Mouse (Mus musculus): Measurements from ENCODE around the gene Capzb.

DNA sequence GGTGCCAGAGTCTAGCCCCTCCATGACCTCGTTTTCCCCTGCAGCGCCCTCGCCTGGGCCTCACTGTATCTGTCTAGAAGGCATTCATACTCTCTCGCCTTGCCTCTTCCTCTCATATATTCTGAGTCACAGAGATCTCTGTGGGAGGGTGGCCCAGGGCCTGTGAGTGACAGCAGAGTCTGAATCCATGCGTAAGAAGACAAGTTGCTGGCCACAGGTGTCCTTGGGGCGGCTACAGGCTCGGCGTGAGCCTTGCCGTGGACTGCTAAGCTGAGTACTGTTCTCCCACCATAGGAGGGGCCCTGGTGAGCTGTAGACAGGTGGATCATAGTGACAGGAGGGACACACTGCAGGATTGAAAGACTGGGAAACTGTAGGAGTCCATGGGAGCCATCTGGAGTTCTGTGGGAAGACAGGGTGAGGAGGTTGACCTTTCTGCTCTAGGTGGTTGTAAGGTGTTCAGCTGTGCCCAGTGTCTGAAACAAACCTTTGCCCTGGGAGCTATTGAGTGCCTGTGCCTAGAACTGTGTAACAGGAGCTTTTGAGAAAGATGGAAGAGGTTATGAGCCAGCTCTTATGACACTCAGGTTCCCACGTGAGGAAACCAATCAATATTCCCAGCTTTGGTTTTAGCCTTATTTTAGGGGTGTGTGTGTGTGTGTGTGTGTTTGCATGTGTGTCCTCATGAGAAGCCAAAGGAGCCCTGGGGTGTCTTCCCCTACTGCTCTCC is 80.4 kb downstream of the Capzb start:
- TF ChIP-seq CTCF (IDR thresholded peaks at IDR 0.05; ENCODE audit: insufficient read depth, low read length) (no peak), POLR2A (IDR thresholded peaks at IDR 0.05; ENCODE audit: borderline replicate concordance, extremely low read depth, low read depth, low read length) (no peak)

All from lung, adult 2 months (tissue).